21 mouse cellular contexts compared by ENCODE assay signal in genomic region chr13:97666761-97667160, GRCm38 (mm10).
A peak's percentile ranks its signal among the peaks of the same experiment; 100 is the strongest.
DNase-seq lines count a peak whose midpoint lies in the region; ATAC-seq lines count a peak whose summit lies in the region.
"Had no signal": no experiment of that assay in that cellular context is flagged by ENCODE, and none has a peak within 500 bp of the region (broad histone marks: within the 10 kb centered on the region; RNA-seq: fewer than 3 reads in every experiment).

No protein-coding gene starts in this region.

- H3K9ac ChIP-seq in heart, embryonic 12.5 days, result no peak overlapping the region
- no peak overlapping the region for H3K9ac ChIP-seq in forebrain, embryonic 14.5 days (ENCODE audit: low read length)
- H3K9ac ChIP-seq: hindbrain, embryonic 14.5 days; intestine, embryonic 15.5 days; liver, postnatal 0 days; neural tube, embryonic 13.5 days had no signal

- no peak overlapping the region for H3K27ac ChIP-seq in heart, embryonic 12.5 days (ENCODE audit: poor library complexity, severe bottlenecking)
- H3K27ac ChIP-seq in forebrain, embryonic 14.5 days (ENCODE audit: low read depth, low read length), result no peak overlapping the region
- H3K27ac ChIP-seq: heart, adult 2 months; hindbrain, embryonic 14.5 days; intestine, embryonic 15.5 days; midbrain, embryonic 10.5 days; neural tube, embryonic 13.5 days had no signal

- no peak overlapping the region for H3K4me2 ChIP-seq in heart, embryonic 12.5 days
- no peak overlapping the region for H3K4me2 ChIP-seq in forebrain, embryonic 14.5 days (ENCODE audit: low read length)
- H3K4me2 ChIP-seq: hindbrain, embryonic 14.5 days; intestine, embryonic 15.5 days; neural tube, embryonic 13.5 days had no signal

- H3K4me3 ChIP-seq in heart, embryonic 12.5 days, result no peak overlapping the region
- no peak overlapping the region for H3K4me3 ChIP-seq in forebrain, embryonic 14.5 days (ENCODE audit: low read depth, low read length)
- H3K4me3 ChIP-seq: gastrocnemius, adult 2 months; heart, adult 2 months; intestine, embryonic 15.5 days; midbrain, embryonic 10.5 days; neural tube, embryonic 13.5 days had no signal

- H3K36me3 ChIP-seq in heart, embryonic 12.5 days, result no peaks in the 10 kb centered on the region
- H3K36me3 ChIP-seq in forebrain, embryonic 14.5 days (ENCODE audit: control insufficient read depth, insufficient read depth, low read length), result no peaks in the 10 kb centered on the region
- H3K36me3 ChIP-seq: intestine, embryonic 15.5 days; midbrain, embryonic 10.5 days; neural tube, embryonic 13.5 days had no signal

- no peak for ATAC-seq in heart, embryonic 12.5 days (ENCODE audit: insufficient number of reproducible peaks, low FRiP score)
- ATAC-seq in megakaryocyte progenitor cell, adult 5-6 weeks (replicated peaks; ENCODE audit: poor library complexity), result 0 out of 2 replicates have a peak, but pooled peaks have one; percentile 20
- ATAC-seq in forebrain, embryonic 14.5 days, result no peak
- ATAC-seq: intestine, embryonic 15.5 days; liver, postnatal 0 days had no signal

- H3K9me3 ChIP-seq in heart, embryonic 12.5 days (replicated peaks), result no peaks in the 10 kb centered on the region
- H3K9me3 ChIP-seq in forebrain, embryonic 14.5 days (replicated peaks; ENCODE audit: control insufficient read depth, low read length), result no peaks in the 10 kb centered on the region
- H3K9me3 ChIP-seq: intestine, embryonic 15.5 days; midbrain, embryonic 10.5 days; neural tube, embryonic 13.5 days had no signal

- H3K4me1 ChIP-seq in heart, embryonic 12.5 days (replicated peaks), result peaks cover 6% of the 10 kb centered on the region; the same call in 1 of the 2 replicates
- peaks cover 25% of the 10 kb centered on the region for H3K4me1 ChIP-seq in forebrain, embryonic 14.5 days (ENCODE audit: control insufficient read depth, insufficient read depth, low read length)

- no peaks in the 10 kb centered on the region for H3K27me3 ChIP-seq in heart, embryonic 12.5 days (replicated peaks)
- H3K27me3 ChIP-seq in forebrain, embryonic 14.5 days (replicated peaks; ENCODE audit: control insufficient read depth, insufficient read depth, low read length), result no peaks in the 10 kb centered on the region
- H3K27me3 ChIP-seq: intestine, embryonic 15.5 days; neural tube, embryonic 13.5 days had no signal

- DNase-seq in heart, adult 18-20 months, result peak; percentile 41 to 44
- DNase-seq in right cerebral cortex, adult 18-20 months, result peak; percentile 29
- no peak for DNase-seq in right cerebral cortex, postnatal 14 days
- DNase-seq in brain, adult 2 months (ENCODE audit: low read depth, low spot score), result peak; percentile 57
- DNase-seq in forebrain, embryonic 14.5 days (ENCODE audit: low spot score), result no peak
- DNase-seq in embryo, embryonic 10 days (ENCODE audit: low spot score), result no peak
- DNase-seq: adrenal gland, adult 2 months; cerebellum, adult 11 months; cerebellum, postnatal 25 days; gastrocnemius, adult 2 months; heart, postnatal 10 days; kidney, postnatal 10 days; liver, postnatal 0 days; thymus, postnatal 4 days had no signal

- 83% methylated on average over 4 of the region's 4 CpGs for WGBS in heart, embryonic 12.5 days
- WGBS in forebrain, embryonic 14.5 days, result 91% methylated on average over 4 of the region's 4 CpGs

Comparison
In these comparisons a context has a peak if more than half of its experiments do, and no peak if none do; other contexts are left out.
1. DNase-seq: peak in heart, adult 18-20 months (2 of 2), right cerebral cortex, adult 18-20 months (single experiment) and brain, adult 2 months (single experiment); none in right cerebral cortex, postnatal 14 days (single experiment), forebrain, embryonic 14.5 days (single experiment) and embryo, embryonic 10 days (single experiment).